Mouse (Mus musculus): Measurements from ENCODE around the gene Hist1h2ah. TPM values are rescaled to one million over a fixed set of nuclear protein-coding genes. Genes with fewer than 3 reads are reported as not detected.
"Not testable (repeated sequence)": the region's sequence is repeated elsewhere in the genome, so short reads cannot be mapped to it uniquely, and the experiment has no call there.

Hist1h2ah gene
- total and polyA plus RNA-seq, 3 experiments: 3.7 to 1,284 TPM; not detected in 1

- Histone ChIP-seq H3K27ac (ENCODE audit: control insufficient read depth, low read depth, low read length) (peak within 1 kb of the TSS; percentile 99), H3K9ac (ENCODE audit: control insufficient read depth, low read depth, low read length, poor library complexity, severe bottlenecking) (peak within 1 kb of the TSS; percentile 84), H3K36me3 (ENCODE audit: control insufficient read depth in 1 of 2, insufficient read depth in 2 of 2, low read length in 2 of 2) (peaks cover 0 to 18% of the 10 kb centered on the region in 2 experiments; a peak in 2 of 4 replicates), H3K4me3 (ENCODE audit: control insufficient read depth in 1 of 2, insufficient read depth in 1 of 2, low read depth in 2 of 2, low read length in 2 of 2) (peak within 1 kb of the TSS; percentile 18 to 59; a peak in 3 of 4 replicates)
- not testable (repeated sequence) for H3K27me3 ChIP-seq (ENCODE audit: control insufficient read depth in 1 of 2, insufficient read depth in 2 of 2, low read length in 2 of 2); H3K9me3 ChIP-seq (replicated peaks; ENCODE audit: insufficient read depth, low read length); H3K79me2 ChIP-seq (ENCODE audit: control insufficient read depth, insufficient read depth, low read length, poor library complexity); H3K4me1 ChIP-seq (ENCODE audit: control insufficient read depth in 1 of 2, insufficient read depth in 2 of 2, low read length in 2 of 2)
- TF ChIP-seq POLR2AphosphoS5 (IDR thresholded peaks at IDR 0.05; ENCODE audit: borderline replicate concordance, low read depth, low read length): peak; percentile 98
- TF ChIP-seq UBTF (IDR thresholded peaks at IDR 0.05; ENCODE audit: borderline replicate concordance, insufficient read depth, low read depth, low read length): peak; percentile 73; the same call in 1 of the 2 replicates
- peak; percentile 89 to 96; a peak in 3 of 4 replicates for TF ChIP-seq POLR2A (IDR thresholded peaks at IDR 0.05; ENCODE audit: control insufficient read depth in 1 of 2, insufficient read depth in 1 of 2, low read depth in 1 of 2, low read length in 2 of 2, poor library complexity in 1 of 2)
- peak; percentile 99 for TF ChIP-seq TBP (IDR thresholded peaks at IDR 0.05; ENCODE audit: low read depth, low read length)
- peak; percentile 96 for DNase-seq (ENCODE audit: low read depth, low spot score)
Measured at GRCm38 (mm10) chr13:22041142-22041536, 5.8 kb upstream of the Hist1h2ah start, which contains the start of gene Hist1h4i. TSS of gene Hist1h4i (minus strand) at chr13:22041362.

- Histone ChIP-seq H3K4me3 (ENCODE audit: control insufficient read depth in 1 of 2, insufficient read depth in 1 of 2, low read depth in 2 of 2, low read length in 2 of 2) (peak overlapping the region in 1 of 2 experiments; percentile 38; a peak in 1 of 4 replicates), H3K4me1 (ENCODE audit: control insufficient read depth in 1 of 2, insufficient read depth in 2 of 2, low read length in 2 of 2) (peaks cover 0 to 4% of the 10 kb centered on the region in 2 experiments; a peak in 1 of 4 replicates), H3K9ac (ENCODE audit: control insufficient read depth, low read depth, low read length, poor library complexity, severe bottlenecking) (peak overlapping the region; percentile 73), H3K36me3 (ENCODE audit: control insufficient read depth in 1 of 2, insufficient read depth in 2 of 2, low read length in 2 of 2) (peaks cover 0 to 18% of the 10 kb centered on the region in 2 experiments; a peak in 2 of 4 replicates), H3K27ac (ENCODE audit: control insufficient read depth, low read depth, low read length) (peak overlapping the region; percentile 92), H3K79me2 (ENCODE audit: control insufficient read depth, insufficient read depth, low read length, poor library complexity) (no peaks in the 10 kb centered on the region; the same call in 1 of the 2 replicates), H3K27me3 (ENCODE audit: control insufficient read depth in 1 of 2, insufficient read depth in 2 of 2, low read length in 2 of 2) (no peaks in the 10 kb centered on the region), H3K9me3 (replicated peaks; ENCODE audit: insufficient read depth, low read length) (no peaks in the 10 kb centered on the region)
- peak; percentile 93 for DNase-seq (ENCODE audit: low read depth, low spot score)
- TF ChIP-seq USF2 (IDR thresholded peaks at IDR 0.05; ENCODE audit: borderline replicate concordance in 1 of 2, insufficient read depth in 1 of 2, low read depth in 1 of 2, low read length in 2 of 2): no peak
- no peak for TF ChIP-seq HCFC1 (IDR thresholded peaks at IDR 0.05; ENCODE audit: low read depth, low read length)
- no peak for TF ChIP-seq ZMIZ1 (IDR thresholded peaks at IDR 0.05; ENCODE audit: low read depth, low read length)
- TF ChIP-seq BHLHE40 (IDR thresholded peaks at IDR 0.05; ENCODE audit: borderline replicate concordance, low read depth, low read length): no peak
- no peak for TF ChIP-seq MYB (IDR thresholded peaks at IDR 0.05; ENCODE audit: low read depth, low read length)
- no peak for TF ChIP-seq ZKSCAN1 (IDR thresholded peaks at IDR 0.05; ENCODE audit: low read depth, low read length)
- no peak for TF ChIP-seq MAZ (IDR thresholded peaks at IDR 0.05; ENCODE audit: low read depth, low read length)
- TF ChIP-seq UBTF (IDR thresholded peaks at IDR 0.05; ENCODE audit: borderline replicate concordance, insufficient read depth, low read depth, low read length): peak; percentile 95; the same call in 1 of the 2 replicates
- no peak for TF ChIP-seq KAT2A (conservative IDR thresholded peaks at IDR 0.05; ENCODE audit: low read depth, low read length)
- TF ChIP-seq POLR2A (IDR thresholded peaks at IDR 0.05; ENCODE audit: control insufficient read depth in 1 of 2, insufficient read depth in 1 of 2, low read depth in 1 of 2, low read length in 2 of 2, poor library complexity in 1 of 2): peak in 1 of 2 experiments; percentile 93; a peak in 3 of 4 replicates
- no peak for TF ChIP-seq ZNF384 (IDR thresholded peaks at IDR 0.05; ENCODE audit: low read depth, low read length)
- no peak for TF ChIP-seq CHD2 (IDR thresholded peaks at IDR 0.05; ENCODE audit: low read length)
- TF ChIP-seq NELFE (IDR thresholded peaks at IDR 0.05; ENCODE audit: low read depth, low read length): no peak
- TF ChIP-seq ZC3H11A (IDR thresholded peaks at IDR 0.05; ENCODE audit: low read depth, low read length): no peak
- TF ChIP-seq MXI1 (IDR thresholded peaks at IDR 0.05; ENCODE audit: low read depth, low read length): no peak
- no peak for TF ChIP-seq USF1 (IDR thresholded peaks at IDR 0.05; ENCODE audit: low read depth, low read length)
- no peak for TF ChIP-seq EP300 (IDR thresholded peaks at IDR 0.05; ENCODE audit: low read depth in 1 of 2, low read length in 2 of 2)
- no peak for TF ChIP-seq POLR2AphosphoS2 (IDR thresholded peaks at IDR 0.05; ENCODE audit: low read length)
- TF ChIP-seq SMC3 (IDR thresholded peaks at IDR 0.05; ENCODE audit: low read depth, low read length): no peak
- no peak for TF ChIP-seq NRF1 (IDR thresholded peaks at IDR 0.05; ENCODE audit: insufficient read depth, low read depth, low read length, poor library complexity, severe bottlenecking)
- no peak for TF ChIP-seq ETS1 (IDR thresholded peaks at IDR 0.05; ENCODE audit: low read depth, low read length)
- TF ChIP-seq POLR2AphosphoS5 (IDR thresholded peaks at IDR 0.05; ENCODE audit: borderline replicate concordance, low read depth, low read length): peak; percentile 98; the same call in 1 of the 2 replicates
- TF ChIP-seq GATA1 (IDR thresholded peaks at IDR 0.05; ENCODE audit: low read depth, low read length): no peak
- no peak for TF ChIP-seq MAX (IDR thresholded peaks at IDR 0.05; ENCODE audit: low read length)
- TF ChIP-seq E2F4 (IDR thresholded peaks at IDR 0.05; ENCODE audit: borderline replicate concordance, low read depth, low read length): no peak
- TF ChIP-seq TBP (IDR thresholded peaks at IDR 0.05; ENCODE audit: low read depth, low read length): peak; percentile 95
- TF ChIP-seq RAD21 (IDR thresholded peaks at IDR 0.05; ENCODE audit: low read depth, low read length): no peak
- TF ChIP-seq CTCF (IDR thresholded peaks at IDR 0.05 in 2 of 3, conservative IDR thresholded peaks at IDR 0.05 in 1 of 3; ENCODE audit: control insufficient read depth in 1 of 3, insufficient read depth in 1 of 3, low read depth in 2 of 3, low read length in 3 of 3, poor library complexity in 1 of 3, severe bottlenecking in 1 of 3): no peak
- TF ChIP-seq SIN3A (IDR thresholded peaks at IDR 0.05; ENCODE audit: low read length): no peak
Measured at GRCm38 (mm10) chr13:22040464-22041141, 5.2 kb upstream of the Hist1h2ah start.
